Mouse (Mus musculus): Measurements from ENCODE around the gene Zfp667. TPM values are rescaled to one million over a fixed set of nuclear protein-coding genes. Genes with fewer than 3 reads are reported as not detected.
"Not testable (repeated sequence)": the region's sequence is repeated elsewhere in the genome, so short reads cannot be mapped to it uniquely, and the experiment has no call there.

The Zfp667 gene
- 10 to 100 TPM; 11.4 to 11.7 TPM for total RNA-seq (2021)

DNA sequence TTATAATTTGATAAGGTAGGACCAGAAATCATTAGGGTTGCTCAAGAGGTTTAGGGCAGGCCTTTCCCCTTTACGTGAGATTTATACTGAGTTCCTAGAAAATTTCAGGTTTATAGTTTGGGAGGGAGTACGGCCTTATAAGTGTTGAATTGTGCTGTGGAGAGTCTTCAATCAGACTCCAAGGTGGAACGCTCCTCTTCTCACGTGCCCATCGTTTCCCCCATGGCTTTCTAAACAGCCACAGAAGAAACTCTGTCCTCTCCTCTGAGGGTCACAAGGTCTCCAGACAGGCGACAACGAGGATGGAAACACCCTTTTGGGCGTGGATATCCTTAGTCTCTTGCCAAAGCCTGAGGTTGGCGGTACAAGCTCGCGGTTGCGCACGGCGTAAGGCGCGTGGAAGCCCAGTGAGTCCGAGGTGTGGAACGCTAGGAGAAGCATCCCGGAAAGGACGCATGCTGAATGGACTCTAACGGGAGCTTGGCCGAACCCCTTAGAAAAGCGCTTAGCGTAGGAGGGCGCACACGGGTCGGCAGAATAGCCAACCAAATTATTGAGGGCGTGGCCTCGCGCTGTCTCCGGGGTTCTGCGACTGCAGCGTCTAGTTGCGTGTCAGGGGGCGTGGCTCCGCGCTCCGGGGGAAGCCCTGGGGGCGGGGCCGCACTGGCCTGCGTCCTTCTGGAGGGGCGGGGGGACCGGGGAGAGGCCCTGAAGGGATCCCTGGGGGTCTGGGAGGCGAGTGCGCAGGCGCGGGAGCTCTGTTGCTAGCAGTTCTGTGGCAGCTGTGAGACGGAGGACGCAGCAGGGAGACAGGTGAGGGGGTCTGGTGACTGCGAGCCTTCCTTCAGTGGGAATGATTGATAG is at the start of gene Zfp667:
Gene Zfp667 (plus strand): TSS at position 738 of the 864 bp plus-strand sequence.
- intact Hi-C loops (cut with DNase I) = no loop called here
- peak; percentile 97 to 98 for DNase-seq (ENCODE audit: low spot score in 2 of 2)

DNA sequence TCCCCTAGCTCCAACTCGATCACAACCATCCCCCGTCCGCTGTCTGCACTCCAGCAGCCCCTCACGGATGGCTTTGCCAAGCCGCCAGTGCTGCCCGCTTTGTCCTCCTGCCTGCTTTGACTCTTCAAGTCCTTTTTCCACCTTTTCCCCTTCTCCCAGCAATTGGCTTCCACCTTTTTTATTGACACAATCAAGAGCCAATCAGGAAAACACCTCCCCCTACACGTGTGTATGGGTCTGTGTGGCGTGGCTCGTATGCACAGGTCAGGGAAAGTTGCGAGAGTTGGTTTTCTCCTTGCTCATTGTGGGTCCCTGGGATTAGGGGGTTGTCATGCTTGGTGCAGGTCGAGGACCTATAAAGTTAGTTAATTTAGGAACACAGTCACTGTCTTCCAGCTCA is 46.6 kb upstream of the Zfp667 start:
- intact Hi-C loops (cut with DNase I) = loop anchor here (2.0 kb wide), 1 partner anchor 43 kb away; no protein-coding TSS in a partner anchor
- DNase-seq (ENCODE audit: low spot score in 2 of 2) = peak in 1 of 2 experiments; percentile 3

DNA sequence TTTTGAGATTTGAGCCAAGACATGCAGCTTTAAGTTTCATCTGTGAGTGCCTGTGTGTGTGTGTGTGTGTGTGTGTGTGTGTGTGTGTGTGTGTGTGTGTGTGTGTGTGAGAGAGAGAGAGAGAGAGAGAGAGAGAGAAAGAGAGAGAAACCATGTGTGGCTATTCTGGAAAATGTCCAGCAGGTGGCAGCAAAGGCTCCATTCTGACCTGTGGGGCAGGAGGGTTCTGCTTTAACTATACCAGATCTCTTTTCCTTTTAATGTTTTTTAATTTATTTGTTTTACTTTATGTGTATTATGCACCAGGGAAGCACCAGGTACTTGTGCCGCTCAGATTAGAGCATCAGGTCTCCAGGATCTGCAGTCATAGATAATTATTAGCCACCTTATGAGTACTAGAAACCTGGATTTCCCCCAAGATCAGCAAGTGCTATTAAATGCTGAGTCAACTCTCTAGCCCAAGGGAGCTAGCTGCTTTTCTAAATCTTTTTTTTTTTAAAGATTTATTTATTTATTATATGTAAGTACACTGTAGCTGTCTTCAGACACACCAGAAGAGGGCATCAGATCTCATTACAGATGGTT is 45.4 kb upstream of the Zfp667 start:
- DNase-seq (ENCODE audit: low spot score in 2 of 2) = peak; percentile 6 to 24

DNA sequence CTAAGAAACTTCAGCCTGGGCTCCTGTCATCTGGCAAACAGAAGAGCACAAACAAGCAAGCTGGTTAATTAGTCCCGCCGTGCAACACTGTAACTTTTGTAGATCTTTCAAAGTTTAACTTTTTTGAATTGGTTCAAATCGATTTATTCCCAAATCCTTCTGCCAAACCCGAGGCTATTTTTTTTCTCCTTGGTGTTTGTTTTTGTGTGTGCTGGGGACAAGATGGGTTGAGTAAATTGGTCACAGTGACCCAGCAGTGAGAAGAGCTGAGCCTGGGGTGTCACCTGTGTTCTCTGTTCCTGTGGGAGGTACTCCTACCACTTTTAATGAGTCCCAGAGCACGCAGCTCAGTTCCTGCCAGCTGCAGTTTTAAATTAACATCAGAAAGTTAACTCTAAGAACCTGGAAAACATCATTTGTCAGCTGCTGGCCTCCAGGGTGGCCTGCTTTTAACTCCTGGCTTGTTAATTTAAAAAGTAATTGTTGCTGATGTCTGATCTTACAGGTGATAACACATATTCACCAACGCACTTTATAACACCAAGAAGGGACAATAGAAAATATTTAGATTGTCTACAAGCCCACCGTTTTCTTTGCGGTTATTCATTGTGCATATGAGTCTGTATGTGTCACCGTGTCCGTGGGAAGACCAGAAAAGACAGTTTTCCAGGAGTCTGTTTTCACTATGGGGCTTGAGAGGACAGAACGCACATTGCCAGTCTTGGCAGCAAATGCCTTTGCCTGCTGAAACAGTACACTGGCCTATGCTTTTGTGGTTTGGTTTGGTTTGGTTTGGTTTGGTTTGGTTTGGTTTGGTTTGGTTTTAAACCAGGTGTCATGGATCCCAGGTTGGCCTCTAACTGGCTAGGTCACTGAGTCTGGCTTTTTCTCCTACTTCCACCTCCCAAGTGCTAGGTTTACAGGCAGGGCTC is 41.8 kb upstream of the Zfp667 start:
- intact Hi-C loops (cut with DNase I) = no loop called here
- no peak for DNase-seq (ENCODE audit: low spot score in 2 of 2)

More for the DNA sequence above, 45.4 kb upstream of the Zfp667 start:
- intact Hi-C loops (cut with DNase I) = loop anchor here (2.0 kb wide), 1 partner anchor 42 kb away; no protein-coding TSS in a partner anchor

DNA sequence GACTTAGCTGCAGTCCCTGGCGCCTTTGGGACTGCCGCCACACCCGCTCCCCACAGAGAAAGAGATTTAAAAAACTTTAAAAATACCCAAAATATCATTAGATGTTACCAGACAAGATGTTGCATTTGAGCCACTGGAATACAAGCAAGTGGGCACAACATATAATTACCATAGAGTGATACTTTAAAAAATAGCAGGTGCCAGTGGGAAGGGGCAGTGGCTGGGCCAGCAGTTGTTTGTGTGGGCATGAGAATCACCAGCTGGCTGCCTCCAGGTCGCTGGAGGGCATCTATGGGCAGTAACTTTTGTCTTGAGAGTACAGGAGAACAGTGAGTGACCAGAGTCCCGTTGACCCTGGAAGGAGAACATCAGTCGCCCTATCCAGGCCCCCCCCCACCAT is 34.0 kb upstream of the Zfp667 start, which contains the start of gene Epp13:
Gene Epp13 (plus strand): TSS at position 301 of the 400 bp plus-strand sequence.
- DNase-seq (ENCODE audit: low spot score in 2 of 2) = no peak
- intact Hi-C loops (cut with DNase I) = no loop called here

DNA sequence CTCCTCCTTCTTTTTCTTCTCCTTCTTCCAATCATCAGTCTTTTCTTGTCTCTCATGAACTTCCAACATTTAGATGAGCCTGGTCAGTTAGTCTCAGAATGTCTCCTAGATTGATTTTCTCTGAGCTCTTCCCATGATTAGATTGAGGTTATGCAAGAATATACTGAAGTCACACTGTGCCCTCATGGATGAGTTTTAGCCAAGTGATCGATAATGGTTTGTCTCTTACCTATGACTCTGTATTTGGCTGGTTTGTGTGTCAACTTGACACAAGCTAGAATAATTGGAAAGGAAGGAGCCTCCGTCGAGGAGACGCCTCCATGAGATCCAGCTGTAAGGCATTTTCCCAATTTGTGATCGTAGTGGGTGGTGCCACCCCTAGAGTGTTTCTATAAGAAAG is 31.9 kb upstream of the Zfp667 start:
- peak in 1 of 2 experiments; percentile 18 for DNase-seq (ENCODE audit: low spot score in 2 of 2)
- intact Hi-C loops (cut with DNase I) = no loop called here

DNA sequence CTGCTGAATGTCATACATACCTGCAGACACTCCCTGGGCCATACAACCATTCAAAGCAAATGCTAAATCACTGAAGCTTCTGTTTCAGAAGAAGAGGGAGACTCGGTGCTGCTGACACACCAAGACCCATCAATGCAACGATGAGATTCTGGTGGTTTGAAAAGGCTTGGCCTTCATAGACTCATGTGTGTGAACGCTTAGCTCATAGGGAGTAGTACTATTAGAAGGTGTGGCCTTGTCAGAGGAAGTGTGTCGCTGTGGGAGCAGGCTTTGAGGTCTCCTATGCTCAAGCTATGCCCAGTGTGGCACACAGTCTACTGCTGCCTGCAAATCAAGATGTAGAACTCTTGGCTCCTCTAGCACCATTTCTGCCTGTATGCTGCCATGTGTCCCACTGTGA is 29.0 kb upstream of the Zfp667 start:
- intact Hi-C loops (cut with DNase I) = no loop called here
- DNase-seq (ENCODE audit: low spot score in 2 of 2) = no peak

DNA sequence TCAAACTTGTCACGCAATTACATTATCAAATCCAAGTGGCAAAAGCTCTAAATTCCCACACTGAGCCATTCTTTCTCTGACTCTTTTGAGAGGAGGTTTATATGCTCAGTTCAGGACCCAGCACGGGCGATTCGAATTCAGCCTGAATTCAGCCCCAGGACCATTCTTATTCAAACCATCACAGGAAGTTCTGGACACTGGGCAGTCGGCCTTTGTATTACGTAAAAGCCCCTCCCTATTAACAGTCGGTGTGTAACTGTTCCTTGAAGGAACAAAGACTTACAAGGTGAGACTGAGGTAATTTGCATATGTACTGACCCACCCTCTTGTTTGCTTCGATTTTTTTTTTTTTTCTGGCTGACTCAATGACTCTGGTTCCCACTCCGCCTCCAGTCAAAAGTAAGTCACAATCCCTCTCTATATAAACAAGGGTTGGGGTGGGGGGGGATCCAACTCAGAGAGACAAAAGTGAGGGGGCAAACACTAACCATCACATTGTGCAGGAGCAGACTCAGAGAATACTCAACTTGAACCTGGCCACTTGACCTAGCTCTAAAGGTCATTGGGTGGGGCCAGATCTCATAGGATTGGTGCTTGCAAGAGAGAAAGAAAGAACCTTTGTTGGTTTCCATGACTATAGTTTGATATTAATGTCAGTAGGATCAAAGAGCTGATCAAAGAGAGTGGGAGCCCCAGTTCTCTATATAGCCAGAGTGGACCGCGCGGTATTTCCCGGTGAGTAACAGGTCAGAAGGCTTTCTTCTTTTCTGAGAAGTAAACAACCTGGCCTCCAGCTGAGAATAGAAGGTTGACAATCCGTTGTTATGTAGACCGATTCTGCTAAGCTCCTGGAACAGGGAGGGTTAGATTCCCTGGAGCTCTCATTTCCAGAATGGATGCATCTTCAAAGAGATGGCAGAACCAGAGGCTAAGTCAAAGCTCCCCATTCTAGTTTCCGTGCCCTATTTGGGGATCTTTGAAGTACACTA is 27.9 kb upstream of the Zfp667 start:
- DNase-seq (ENCODE audit: low spot score in 2 of 2) = no peak
- intact Hi-C loops (cut with DNase I) = no loop called here

DNA sequence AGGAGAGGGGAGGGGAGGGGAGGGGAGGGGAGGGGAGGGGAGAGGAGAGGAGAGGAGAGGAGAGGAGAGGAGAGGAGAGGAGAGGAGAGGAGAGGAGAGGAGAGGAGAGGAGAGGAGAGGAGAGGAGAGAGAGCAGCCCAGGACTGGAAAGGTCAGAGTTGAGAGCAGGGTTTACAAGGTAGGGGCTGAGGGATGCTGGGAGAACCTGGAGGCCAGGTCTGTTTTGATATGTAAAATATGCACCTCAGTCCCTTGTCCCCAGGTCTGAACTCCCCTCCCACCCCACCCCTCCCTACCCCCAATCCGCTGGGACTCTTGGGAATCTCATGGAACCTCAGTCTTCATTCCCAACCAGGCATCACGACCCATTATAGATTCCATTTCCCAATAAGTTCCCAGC is 26.4 kb upstream of the Zfp667 start:
- DNase-seq (ENCODE audit: low spot score in 2 of 2); intact Hi-C loops (cut with DNase I): not testable (repeated sequence)

DNA sequence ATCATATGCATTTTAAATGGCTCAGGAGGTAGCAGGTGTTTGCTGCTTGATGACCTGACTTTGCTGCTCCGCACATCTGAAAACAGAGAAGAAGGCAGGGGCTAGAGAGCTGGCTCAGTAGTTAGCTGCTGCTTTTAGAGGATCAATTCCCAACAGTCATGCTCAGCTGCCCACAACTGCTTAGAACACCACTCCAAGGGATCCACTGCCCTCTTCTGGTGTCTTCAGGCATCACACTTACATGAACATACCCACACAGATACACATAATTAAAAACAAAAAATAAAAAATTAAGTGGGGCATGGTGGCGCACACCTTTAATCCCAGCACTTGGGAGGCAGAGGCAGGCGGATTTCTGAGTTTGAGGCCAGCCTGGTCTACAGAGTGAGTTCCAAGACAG is 24.3 kb upstream of the Zfp667 start:
- intact Hi-C loops (cut with DNase I) = no loop called here
- no peak for DNase-seq (ENCODE audit: low spot score in 2 of 2)

DNA sequence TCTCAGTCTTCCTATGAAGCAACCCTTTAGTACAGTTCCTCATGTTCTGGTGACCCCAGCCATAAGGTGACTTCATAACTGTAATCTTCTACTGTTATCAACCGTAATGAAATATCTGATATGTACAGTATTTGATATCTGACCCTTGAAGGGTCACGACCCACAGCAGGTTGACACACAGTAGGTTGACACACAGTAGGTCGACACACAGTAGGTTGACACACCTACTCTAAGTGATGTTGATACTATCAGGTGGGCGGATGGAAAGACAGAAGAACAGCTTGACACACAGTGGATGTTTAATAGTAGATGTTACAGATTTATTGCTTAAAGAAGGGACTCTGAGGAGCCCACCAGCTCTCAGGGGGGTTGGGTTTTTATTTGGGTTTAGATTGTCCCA is 23.4 kb upstream of the Zfp667 start:
- intact Hi-C loops (cut with DNase I) = no loop called here
- DNase-seq (ENCODE audit: low spot score in 2 of 2) = no peak

DNA sequence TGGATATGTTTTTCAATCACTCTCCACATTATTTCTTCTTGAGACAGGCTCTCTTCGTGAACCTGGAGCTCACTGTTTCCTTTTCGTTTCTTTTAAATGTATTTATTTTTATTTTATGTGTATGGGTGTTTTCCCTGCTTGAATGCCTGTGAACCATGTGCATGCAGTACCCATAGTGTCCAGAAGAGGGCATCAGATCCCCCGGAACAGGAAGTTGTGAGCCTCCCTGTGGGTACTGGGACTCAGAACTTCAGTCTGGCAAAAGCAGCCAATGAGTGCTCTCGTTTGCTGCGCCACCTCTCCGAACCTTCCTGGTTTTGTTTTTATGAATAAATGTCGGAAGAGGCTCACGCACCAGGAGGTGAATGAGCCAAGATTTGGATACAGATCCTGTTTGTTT is 20.7 kb upstream of the Zfp667 start:
- no peak for DNase-seq (ENCODE audit: low spot score in 2 of 2)
- intact Hi-C loops (cut with DNase I) = no loop called here

DNA sequence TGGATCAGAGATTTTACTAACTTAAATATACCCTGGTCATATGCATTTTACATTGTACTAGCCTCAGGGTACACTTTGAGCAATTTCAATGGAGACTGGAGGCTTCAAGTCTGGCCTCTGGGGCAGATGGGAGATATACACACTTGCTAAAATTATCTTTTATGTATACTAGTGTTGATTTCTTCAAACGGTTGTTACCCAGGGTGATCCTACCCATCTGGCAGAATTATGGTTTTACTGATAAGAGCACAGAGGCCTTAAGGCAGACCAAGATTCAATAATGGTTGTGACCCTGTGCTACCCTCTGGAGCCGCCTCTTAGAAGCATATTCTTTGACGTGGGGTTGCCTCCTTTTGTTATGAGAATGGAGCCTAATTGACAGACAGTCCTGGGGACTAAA is 8.5 kb upstream of the Zfp667 start:
- intact Hi-C loops (cut with DNase I) = no loop called here

DNA sequence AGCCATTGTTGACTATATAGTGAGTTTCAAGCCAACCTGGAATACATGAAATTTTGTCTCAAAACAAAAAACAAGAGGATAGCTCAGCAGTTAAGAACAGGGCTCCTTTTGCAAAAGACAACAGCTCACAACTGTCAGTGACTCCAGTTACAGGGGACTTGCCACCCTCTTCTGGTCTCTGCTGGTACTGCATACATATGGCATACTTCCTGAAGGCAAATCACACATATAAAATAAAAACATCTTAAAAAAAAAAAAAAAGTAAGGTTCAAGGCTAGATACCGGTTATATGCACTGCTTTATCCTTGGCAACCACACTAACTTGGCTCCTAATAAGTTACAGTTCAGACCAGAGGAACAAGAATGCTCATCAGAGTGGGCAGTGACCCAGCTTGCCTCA is 3.6 kb upstream of the Zfp667 start:
- intact Hi-C loops (cut with DNase I) = loop anchor here (2.0 to 5.0 kb wide), 3 partner anchors 42 to 110 kb away; partner anchors contain the start of gene Zfp444
- DNase-seq (ENCODE audit: low spot score in 2 of 2) = peak; percentile 79 to 87

More for the DNA sequence above, 8.5 kb upstream of the Zfp667 start:
- no peak for DNase-seq (ENCODE audit: low spot score in 2 of 2)

DNA sequence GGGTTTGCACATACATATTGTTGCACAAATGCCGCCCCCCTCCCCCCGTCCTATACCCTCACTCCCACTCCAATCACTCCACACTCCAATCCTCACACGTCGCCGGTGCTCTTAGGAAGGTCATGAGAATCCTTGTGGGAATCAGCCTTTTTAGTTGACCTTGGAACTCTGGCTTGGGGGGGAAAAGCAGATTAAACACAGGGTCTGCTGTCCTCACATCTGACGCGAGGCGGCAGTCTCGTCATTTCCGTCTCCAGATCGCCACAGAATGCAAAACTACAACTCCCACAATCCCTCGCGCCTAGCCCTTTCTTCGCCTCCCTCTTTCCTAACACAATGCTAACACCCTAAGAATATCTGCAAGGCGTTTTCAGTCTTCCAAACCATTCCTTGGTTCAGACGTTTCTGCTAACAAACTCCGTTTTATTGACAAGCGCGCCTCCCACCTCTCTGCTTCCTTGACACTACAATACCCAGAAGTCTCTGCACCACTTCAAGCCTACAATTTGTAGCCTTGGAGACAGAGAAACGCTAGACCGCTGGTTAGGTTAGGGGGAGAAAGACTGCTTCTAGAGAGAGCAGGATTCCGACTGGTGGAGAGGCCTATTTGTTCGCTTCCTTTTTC is 2.8 kb upstream of the Zfp667 start:
- peak; percentile 87 to 93 for DNase-seq (ENCODE audit: low spot score in 2 of 2)
- intact Hi-C loops (cut with DNase I) = loop anchor here (2.0 to 5.0 kb wide), 3 partner anchors 43 to 111 kb away; partner anchors contain the start of gene Zfp444

DNA sequence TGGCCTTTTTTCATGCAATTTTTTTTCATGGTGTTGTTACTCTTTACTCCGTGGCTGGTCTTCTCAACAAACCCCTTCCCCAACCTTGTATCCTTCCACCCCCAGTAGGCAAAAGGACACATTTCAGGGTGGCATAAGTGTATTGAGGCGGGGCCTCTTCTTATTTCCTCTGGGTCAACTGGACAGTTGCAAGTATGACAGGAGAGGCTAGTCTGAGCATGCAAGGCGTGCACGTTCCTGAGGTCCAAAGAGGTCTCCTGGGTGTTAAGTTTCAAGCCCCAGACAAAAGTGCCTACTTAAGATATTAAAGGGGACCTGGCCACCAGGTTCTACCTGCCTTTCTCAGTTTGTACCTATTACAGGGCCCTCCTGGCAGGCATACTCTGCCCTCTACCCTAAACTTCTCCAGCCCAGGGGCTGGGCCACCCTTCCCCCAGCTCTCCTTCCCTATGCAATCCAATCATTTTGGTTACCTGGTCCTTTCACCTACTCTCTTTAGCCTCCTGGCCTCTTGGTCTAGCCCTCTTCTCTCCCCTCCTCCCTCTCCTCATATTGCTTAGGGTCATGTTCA is 1.9 kb upstream of the Zfp667 start:
- no peak for DNase-seq (ENCODE audit: low spot score in 2 of 2)
- intact Hi-C loops (cut with DNase I) = loop anchor here (5.0 kb wide), 2 partner anchors 92 to 112 kb away; partner anchors contain the start of gene Zfp444

DNA sequence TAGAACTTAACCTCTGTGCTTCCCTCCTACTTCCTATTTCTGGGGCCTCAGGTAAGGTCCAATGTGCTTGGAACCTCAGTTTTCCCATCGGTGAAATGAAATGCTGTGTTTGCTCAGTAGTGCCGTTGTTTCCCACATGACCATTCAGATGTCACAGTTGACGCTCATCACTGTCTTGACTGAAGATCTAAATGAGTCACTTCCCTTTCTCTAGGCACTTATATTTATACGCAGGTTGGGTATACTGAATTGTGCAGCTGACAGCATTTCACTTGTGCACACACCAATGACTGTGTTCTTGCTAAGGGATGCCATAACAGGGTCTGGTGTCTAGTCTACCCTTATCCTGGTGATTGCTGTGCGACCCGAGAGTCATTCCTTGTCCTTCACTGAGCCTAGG is 1.0 kb upstream of the Zfp667 start:
- peak in 1 of 2 experiments; percentile 3 for DNase-seq (ENCODE audit: low spot score in 2 of 2)
- intact Hi-C loops (cut with DNase I) = no loop called here

All from left cerebral cortex, postnatal 25 days (tissue).